Mouse (Mus musculus): Measurements from ENCODE around the gene Alox5ap.

Gene Alox5ap

DNA sequence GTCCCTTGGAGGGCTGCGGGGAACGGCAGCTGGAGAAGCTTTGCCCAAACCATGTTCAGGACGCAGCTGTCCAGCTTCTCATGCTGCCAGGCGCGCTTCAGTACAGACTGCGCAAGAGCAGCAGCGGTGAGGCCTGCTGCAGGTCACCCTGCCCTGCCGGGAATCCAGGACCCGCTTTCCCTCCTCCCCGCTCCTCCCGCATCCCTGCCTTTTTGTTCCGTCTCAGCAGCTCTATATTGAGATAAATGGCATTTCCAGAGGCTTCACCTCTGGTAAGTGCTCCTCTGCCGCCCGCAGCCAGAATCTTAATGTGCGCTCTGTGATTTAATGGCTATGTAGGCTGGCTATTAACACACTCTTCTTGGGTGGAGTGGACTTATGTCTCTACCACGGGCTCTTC is 5.5 kb upstream of the Alox5ap start:
- in situ Hi-C loops (cut with MboI, MseI) = no loop called here

DNA sequence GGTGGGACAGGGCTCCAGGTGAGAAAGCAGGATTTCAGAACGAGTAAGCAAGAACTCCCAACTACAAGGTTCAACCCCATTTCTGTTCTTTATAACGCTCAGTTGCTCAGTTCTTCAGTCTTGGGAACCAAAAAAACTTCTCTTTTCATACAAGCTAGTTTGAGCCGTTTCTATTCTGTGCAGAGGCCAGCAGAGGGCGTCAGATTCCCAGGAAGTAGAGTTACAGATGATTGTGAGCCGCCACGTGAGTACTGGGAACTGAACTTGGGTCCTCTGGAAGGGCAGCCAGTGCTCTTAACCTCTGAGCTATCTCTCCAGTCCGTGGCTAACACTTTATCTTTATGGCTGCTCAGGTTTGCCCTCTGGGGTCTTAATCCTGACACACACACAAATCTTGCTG is 3.1 kb upstream of the Alox5ap start:
- in situ Hi-C loops (cut with MboI, MseI) = no loop called here

DNA sequence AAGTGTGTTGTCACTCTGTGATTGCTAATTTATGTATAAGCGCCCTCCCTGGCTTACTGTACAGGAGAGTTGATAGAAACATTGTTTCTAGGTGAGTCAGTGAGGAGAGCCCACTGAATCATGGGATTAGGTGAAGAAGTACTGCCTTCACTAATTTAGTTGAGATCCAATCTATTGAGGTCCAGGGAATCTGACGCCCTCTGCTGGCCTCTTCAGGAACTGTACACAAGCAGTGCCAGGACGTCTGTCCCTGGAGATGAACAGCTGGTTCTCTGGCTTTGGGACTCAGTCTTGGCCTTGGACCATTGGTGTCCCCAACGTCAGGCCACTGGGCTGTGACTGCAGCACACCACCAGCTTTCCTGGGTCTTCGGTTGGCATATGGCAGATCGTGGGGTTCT is 2.7 kb upstream of the Alox5ap start:
- in situ Hi-C loops (cut with MboI, MseI) = no loop called here

DNA sequence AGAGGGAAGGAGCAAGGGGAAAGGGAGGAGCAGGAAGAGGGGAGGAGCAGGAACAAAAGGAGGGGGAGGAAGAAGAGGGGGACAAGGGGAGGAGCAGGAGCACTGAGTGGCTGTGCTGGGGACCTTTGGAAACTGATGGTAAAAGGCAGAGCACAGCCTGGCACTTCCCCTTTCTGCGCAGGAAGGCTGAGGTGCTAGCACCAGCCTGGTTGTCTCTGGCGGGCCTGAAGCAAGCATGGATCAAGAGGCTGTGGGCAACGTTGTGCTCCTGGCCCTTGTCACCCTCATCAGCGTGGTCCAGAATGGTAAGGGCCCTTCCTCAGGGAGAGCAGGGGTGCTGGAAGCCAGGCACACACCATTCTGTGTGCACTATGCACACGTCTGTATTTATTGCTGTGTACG is 312 bp downstream of the Alox5ap start:
- in situ Hi-C loops (cut with MboI, MseI) = no loop called here

DNA sequence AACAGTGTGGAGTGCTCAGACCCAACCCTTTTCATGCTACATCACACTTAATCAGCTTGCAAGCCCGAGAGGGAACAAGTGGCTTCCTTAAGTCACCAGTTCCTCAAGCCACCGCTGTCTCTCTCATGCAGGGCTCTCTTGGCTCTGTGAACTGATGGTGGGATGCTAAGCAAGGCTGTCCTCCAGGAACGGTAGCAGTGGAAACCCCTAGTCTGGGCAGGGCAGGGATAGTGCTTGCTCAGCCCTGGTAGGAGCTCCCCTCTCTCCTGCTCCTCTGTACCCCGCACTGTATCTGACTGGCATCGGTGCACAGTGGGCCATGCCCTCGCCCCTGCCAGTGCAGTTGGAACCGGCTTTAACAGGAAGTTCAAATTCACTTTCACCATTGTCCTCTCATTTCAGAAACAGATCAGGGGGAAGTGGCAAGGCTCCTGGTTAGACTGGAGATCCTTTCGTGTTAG is 2.2 kb downstream of the Alox5ap start:
- in situ Hi-C loops (cut with MboI, MseI) = no loop called here

DNA sequence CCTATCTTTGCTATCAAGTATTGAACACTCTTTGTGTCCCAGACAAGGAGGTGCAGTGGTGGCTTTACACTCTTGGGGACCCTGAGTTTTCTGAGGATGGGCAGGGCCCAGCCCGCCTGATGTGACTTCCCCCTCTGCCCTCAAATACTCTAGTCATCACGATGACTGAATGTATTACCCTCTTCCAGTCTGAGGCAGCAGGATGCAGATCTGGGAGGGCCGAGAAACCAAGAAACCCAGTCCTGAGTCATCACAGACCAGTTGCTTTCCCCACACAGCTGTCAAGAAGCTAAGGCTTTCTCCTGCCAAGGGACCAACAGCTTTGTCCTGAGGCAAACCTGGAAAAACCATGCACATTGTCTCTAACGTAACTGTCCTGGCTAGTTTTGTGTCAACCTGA is 2.9 kb downstream of the Alox5ap start:
- in situ Hi-C loops (cut with MboI, MseI) = no loop called here

DNA sequence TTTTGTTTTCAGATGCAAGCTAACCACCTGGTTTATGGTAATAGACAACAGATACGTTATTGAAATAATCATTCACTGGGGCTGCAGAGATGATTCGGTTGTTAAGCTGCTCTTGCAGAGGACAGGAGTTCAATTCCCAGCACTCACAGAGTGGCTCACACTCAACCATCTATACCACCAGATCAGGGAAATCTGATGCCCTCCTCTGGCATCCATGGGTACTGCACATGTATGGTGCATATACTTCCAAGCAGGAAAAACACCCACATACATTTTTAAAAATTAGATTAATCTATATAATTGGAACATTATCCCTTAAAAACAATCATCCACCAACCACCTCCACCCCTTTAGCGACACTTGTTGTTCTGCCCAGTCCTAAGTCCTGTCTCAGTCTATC is 6.7 kb downstream of the Alox5ap start:
- in situ Hi-C loops (cut with MboI, MseI) = no loop called here

DNA sequence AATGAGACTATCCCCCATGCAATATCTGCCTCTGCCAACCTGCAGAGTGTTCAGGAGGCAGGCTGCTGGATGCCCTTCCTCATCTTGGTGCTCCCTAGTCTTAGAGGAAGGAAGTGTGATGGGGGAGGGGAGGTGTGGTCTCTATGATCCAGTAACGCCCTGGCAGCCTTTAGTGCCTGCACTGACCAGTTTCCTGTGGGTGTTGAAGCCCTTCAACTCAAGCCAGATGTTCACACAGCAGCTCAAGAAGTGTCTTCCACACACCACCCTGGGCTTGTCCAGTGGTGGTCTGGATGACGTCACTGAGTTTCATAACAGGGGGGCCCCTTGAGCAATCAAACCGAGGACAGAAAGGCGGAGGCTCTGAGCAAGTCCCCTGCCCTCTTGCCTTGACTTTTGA is 8.0 kb downstream of the Alox5ap start:
- in situ Hi-C loops (cut with MboI, MseI) = no loop called here

DNA sequence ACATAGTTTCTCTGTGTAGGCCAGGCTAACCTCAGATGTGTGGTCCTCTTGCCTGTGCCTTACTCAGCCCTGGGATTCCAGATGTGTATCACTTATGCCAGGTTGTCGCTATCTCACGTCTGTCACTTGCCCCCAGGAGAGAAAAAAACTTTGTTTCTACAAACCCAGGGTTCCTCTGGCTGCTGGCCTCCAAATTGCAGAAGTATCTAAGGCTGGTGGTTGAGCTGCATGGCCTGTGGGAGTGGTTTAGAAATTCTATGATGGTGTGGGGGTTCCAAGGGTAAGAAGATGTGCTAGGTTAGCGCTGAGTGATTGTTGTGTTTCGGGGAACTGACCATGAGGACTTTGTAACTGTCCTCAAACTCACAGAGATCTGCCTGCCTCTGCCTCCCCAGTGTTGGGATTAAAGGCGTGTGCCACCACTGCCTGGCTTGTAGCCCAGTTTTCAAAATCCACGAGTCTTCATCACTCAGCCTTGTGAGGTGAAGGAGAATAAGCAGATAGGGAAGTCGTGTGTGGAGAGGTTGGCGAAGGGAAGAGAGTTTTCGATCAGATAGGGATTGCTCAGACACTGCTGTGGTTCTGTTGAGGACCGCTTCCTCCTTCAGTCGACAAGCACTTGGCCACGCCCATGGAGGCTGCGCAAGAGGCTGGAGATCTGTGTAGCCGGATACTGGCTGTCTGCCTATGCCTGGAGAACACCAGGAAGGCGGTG is 10.0 kb downstream of the Alox5ap start:
- in situ Hi-C loops (cut with MboI, MseI) = no loop called here

DNA sequence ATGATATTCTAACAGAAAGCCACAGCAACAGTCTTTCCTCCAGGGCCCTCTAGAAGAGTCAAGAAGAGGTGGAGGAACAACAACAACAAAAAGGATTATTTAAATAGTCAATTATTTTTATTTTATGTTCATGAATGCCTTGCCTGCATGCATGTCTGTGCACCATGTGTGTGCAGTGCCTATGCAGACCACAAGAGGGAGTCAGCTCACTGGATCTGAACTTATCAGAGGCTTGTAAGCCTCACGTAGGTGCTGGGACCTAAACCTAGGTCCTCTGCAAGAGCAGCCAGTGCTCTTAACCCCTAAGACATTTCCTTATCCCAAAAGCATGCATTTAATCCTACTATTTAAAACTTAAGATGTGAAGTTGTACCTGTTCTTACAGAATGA is 10.5 kb downstream of the Alox5ap start:
- in situ Hi-C loops (cut with MboI, MseI) = no loop called here

DNA sequence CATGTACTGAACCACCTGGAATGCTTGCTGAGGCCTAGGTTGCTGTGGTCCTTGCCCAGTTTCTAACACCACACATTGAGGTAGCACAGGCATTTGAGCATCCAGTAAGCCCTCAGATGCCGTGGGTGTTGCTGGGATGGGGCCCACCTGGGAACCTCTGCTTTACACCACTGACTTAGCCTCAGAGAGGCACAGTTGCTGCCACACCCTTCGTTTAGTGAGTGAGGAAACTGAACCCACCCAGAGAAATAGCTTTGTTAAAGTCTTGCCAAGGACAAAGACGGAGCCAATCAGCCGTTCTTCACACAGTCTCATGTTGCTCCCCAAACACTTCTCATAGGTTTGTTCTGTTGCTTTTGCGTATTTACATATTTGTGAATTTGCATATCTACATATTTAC is 13.0 kb downstream of the Alox5ap start:
- in situ Hi-C loops (cut with MboI, MseI) = no loop called here

DNA sequence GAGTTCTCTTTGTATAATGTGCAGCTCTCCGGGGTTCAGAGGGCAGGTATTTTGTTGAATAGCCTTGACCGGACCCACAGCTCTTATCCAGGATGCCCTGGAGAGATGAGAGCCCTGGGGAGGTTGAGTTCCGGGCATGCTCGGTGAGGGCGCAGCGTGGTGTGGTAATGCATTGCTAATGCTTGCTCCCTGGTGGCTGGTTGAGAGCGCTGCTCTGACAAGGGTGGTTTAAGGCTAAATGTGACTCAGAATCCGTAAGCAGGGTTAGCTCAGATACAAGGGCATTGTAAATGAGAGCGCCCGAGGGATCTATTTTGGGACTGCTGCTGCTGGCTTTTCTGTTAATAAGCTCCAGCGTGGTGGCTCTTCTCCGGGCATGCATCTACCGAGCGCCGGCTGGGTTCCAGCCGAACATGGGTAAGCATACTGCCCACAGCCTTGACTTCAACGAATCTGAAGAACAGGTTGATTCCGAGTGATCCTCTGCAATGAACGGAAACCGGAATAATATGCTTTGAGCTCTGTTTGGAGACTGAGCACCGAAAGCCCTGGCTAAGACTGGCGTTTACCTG is 14.8 kb downstream of the Alox5ap start:
- in situ Hi-C loops (cut with MboI, MseI) = no loop called here

DNA sequence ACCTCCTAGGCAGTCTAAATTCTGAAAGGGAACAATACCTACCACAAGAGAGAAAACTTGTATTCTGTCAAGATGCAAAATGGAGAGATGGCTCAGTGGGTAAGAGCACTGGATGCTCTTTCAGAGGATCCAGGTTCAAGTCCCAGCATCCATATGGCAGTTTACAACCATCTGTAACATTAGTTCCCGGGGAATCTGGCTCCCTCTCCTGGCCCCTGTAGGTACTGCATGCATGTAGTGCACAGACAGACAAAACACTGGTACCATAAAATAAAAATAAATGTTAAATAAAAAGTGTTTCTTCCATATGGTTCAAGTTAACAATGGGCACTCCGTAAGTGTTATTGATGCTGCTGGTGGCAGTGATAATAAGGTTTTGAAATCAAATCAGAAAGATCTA is 18.4 kb downstream of the Alox5ap start:
- in situ Hi-C loops (cut with MboI, MseI) = no loop called here

DNA sequence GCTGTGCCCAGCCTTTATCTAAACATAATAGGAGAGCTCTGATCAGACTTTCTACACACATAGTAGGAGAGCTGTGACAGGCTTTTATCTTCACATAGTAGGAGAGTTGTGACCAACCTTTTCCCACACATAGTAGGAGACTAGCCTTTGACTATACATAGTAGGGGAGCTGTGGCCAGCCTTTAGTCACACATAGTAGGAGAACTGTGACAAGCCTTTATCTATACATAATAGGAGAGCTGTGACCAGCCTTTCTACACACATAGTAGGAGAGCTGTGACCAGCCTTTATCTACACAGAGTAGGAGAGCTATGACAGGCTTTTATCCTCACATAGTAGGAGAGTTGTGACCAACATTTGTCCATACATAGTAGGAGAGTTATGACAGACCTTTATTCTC is 19.3 kb downstream of the Alox5ap start:
- in situ Hi-C loops (cut with MboI, MseI) = no loop called here

DNA sequence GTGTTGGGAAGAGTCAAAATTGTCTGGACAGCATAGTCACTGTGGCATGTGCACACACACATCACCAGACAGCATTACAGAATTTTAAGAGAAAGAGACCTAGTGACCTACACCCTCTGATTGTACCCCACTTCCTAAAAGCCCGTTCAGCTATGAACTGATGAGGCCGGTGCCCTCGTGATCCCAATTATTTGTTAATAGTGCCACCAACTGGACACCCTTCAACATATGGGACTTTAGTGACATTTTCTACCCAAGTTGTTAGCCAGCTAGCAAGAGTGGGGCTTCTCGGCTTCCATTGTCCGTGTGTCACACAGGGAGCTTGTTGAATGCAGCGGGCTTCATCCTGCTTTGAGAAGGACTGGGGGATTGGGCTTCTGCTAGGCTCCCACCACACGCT is 21.5 kb downstream of the Alox5ap start:
- in situ Hi-C loops (cut with MboI, MseI) = no loop called here

DNA sequence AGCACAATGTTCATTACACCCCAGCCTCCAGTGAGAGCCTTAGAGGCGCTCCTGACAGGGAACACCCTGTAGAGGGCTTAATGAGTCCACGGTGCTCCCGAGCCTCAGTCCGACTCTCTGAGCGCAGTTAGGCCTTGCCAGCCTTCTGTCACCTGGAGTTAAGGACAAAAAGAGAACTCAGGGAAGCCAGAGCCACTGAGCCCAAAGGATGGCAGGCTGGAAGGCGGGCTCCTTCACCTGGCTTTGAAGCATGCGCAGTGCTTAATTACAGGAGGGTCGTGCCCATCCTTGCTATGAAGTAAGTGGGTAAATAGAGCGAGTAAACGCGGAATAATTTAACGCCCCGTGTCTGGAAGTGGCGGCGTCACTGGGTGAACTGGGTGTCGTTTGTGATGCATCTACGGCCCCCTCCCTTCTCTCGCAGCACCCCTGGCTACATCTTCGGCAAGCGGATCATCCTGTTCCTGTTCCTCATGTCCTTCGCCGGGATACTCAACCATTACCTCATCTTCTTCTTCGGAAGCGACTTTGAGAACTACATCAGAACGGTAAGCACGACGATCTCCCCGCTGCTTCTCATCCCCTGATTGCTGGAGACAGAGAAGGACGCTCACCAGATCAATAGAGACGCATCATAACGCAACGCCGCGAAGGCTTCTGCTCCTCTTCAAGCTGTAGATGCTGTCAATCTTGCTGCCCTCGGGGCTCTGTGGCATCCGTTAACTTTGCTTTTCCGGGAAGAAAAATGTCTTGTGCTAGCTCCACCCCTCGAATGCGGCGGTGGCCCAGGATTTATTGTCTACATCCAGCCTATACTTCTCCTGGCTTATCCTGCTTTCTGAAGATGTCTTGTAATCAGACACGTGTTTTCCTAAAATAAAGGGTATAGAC is 22.8 kb downstream of the Alox5ap start:
- in situ Hi-C loops (cut with MboI, MseI) = no loop called here

DNA sequence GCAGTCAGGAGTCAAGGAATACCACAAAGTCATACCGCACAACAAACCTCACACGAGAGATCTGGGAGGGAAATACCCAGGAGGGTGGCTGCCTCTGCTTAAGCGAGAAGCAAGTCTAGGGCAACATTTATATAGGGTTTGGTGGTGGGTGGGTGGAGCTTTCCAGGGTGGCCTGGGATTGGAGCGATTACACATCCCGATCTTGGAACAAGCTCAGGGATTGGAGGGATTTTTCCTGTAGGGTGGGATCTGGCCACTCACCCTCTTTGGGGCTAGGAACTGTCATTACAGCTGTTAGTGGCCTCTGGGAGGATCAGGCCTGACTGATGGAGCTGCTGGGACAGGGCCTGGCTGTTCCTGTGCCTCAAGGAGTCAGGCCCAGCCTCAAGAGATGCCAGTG is 26.7 kb downstream of the Alox5ap start:
- in situ Hi-C loops (cut with MboI, MseI) = loop anchor here (5.0 kb wide), 1 partner anchor 36 kb away; no protein-coding TSS in a partner anchor

DNA sequence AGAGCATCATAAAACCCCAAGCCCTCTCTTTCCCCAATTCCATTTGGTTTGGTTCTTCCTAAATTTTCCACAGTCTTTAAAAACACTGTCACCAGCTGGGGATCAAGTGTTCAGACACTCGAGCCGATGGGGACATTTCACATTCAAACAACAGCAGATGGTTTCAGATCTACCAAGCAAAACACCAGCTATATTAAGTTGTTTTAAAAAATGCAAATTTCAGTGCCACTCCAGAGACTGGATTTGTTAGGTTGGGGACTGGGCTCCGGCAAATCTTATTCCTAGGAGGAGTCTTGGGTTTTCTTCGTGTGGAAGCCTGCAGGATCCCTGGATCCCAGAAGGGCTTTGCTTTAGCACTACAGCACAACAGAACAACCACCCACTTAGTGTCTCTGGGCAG is 28.5 kb downstream of the Alox5ap start:
- in situ Hi-C loops (cut with MboI, MseI) = loop anchor here (5.0 kb wide), 1 partner anchor 34 kb away; no protein-coding TSS in a partner anchor

DNA sequence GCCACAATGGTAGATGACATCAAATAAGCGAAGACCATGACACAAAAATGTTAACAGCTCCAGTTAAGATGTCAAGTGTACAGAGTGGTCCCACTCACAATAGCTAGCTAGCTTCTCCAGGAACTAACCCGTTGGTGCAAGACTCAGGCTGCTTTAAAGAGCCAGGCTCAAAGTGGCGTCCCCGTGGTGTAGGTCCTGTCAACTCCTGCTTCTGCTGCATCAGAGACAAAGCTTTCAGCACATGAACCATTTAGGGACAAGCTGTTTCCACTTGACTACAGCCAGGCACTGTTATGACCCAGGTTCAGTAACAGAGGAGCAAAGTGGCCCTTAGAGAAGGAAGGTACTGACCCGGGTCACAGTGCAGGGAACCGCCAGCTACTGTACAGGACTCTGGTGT is 32.2 kb downstream of the Alox5ap start:
- in situ Hi-C loops (cut with MboI, MseI) = no loop called here

DNA sequence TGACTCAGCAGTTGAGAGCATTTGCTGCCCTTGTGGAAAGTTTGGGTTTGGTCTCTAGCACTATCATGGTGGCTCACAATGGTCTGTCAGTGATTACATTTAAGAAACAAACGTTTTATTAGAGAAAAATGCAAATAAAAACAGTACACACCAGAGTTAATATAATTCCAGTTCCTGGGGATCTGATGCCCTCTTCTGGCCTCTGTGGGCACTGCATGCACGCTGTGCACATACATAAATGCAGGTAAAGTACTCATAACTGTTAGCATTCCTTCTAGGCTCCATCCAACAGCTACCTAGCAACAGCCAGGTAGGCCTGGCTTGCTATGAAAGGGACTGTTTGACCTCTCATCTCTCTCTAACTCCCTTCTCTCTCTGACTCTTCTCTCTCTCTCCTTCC is 32.9 kb downstream of the Alox5ap start:
- in situ Hi-C loops (cut with MboI, MseI) = no loop called here

DNA sequence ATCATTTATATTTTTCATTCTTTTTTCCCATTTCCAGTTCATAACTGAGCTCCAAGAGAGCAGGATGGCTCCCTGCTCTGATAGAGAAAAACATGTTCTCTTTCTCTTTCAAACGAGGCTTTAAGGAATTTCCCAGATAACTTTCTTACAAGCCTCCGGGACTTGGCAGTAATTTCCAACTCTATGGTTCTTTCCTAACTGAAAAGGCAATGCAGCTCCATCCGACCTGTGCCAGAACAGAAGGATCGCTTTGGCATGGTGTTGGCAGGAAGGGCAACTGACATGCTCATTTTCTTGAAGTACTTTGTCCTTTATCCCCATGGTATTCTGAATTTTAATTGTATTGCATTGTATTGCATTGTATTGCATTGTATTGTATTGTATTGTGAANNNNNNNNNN is 33.7 kb downstream of the Alox5ap start:
- in situ Hi-C loops (cut with MboI, MseI) = no loop called here

DNA sequence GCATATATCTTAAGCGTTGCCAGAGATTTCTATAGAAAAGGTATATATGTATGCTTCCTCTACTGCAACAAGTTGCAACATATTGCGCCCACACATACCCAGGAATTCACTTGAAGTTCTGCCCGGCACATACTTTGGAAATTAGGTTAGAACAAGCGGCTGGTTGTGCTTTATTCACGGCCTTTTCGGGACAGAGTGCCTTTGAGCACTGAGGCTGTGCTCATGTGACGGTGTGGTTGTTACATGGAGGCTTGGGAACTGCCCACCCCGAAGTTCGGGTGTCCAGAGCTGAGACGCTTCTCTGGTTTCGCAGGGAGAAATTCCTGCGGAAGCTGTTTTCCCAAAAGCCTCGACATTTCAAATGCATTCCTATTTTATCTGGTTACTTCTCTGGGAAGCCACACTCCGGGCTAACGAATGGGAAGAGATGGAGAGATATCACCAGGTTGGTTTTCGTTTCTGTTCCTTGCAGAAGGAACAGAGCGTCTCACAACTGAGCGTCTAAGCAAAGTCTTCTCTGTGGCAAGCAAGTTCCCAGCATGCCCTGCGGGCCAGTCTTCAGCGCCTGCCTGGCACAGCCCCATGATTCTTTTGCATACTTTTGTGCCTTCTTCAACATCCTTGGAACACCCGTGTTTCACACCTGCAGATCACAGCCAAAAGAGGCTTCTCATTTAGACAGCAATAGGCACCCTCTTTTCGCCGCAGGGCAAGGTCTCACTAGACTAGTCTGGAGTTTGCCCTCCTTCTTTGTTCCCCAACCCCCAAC is 48.5 kb downstream of the Alox5ap start:
- in situ Hi-C loops (cut with MboI, MseI) = loop anchor here (10.0 kb wide), 1 partner anchor 78 kb away; no protein-coding TSS in a partner anchor
